Mouse (Mus musculus) megakaryocyte, embryonic 14.5 days (primary cell): ENCODE results near the gene Ppif.

ENCODE experiments used
- FLI1 ChIP-seq: IDR thresholded peaks from 2 replicates; pipeline ENCODE4 v1.6.1; 2012; ENCODE audit warnings: low read length, inconsistent platforms, mixed read lengths
- GATA1 ChIP-seq: IDR thresholded peaks from 3 replicates; pipeline ENCODE4 v1.6.1; 2012; ENCODE audit warnings: mixed read lengths, low read length, inconsistent platforms, borderline replicate concordance

GRCm38 (mm10) chr14:25725690-25726089, 31.7 kb downstream of the Ppif start:
- TF ChIP-seq GATA1 (no peak), FLI1 (no peak)
